Mouse (Mus musculus) erythroblast, embryonic 14.5 days (primary cell): ENCODE data around the gene Wwox.

ENCODE experiments used
- GATA1 ChIP-seq: IDR thresholded peaks from 2 replicates; pipeline ENCODE4 v1.6.1; 2012; ENCODE audit warnings: low read length, inconsistent platforms, mixed read lengths
- TAL1 ChIP-seq: IDR thresholded peaks from 3 replicates; pipeline ENCODE4 v1.6.1; 2012; ENCODE audit warnings: low read length, inconsistent platforms, mixed read lengths

DNA sequence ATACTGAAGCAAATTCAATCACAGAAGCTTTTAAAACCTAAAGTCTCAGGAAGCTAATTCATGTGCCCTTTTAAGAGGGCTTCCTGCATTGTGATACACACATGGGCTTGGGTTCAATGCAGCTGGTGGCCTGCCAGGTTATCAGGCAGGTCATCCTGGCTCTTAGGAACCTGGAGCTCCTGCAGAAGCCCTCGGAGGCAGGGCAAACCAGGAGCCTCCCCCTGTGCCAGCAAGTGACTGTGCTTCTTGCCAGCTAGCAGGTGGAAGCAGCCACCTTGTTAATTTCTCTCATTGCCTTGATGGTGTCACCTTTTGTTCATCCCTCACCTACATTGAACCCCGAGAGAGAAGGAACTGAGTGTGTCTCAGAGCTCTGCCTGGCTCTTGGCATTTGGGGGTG lies 872.9 kb downstream of the Wwox start:
- TF ChIP-seq TAL1 = no peak
- no peak for TF ChIP-seq GATA1
